Mouse (Mus musculus) limb, embryonic 11.5 days (tissue): ENCODE measurements at regions not wholly inside any gene's neighbourhood (a gene's known extent, or its start where the extent isn't known, plus 50 kb on each side); places are given as distances from the start of the nearest gene placed in this dataset.
A peak's percentile ranks its signal among the peaks of the same experiment; 100 is the strongest.

Source experiments
- ATAC-seq: fragments of 200-750 bp; cut with Nextera tagmentation; 2 replicates; pipeline ENCODE4 v1.8.0; 2017; ENCODE audit warnings: low read depth; ENCODE audit not compliant: insufficient number of reproducible peaks, low FRiP score, low TSS enrichment
- DNase-seq: peaks from one replicate; pipeline ENCODE4 v3.0.0-alpha.2; 2015; ENCODE audit warnings: low spot score
- H3K27ac ChIP-seq: fragments of 300-500 bp; sonication (generic); replicated peaks from 2 replicates; pipeline ENCODE4 v1.5.1; 2014; ENCODE audit warnings: low read depth, mild to moderate bottlenecking, low read length
- H3K27me3 ChIP-seq: fragments of 300-500 bp; sonication (generic); 2 replicates; pipeline ENCODE4 v1.6.1; 2014; ENCODE audit warnings: mild to moderate bottlenecking, low read length, mixed read lengths; ENCODE audit not compliant: control insufficient read depth, insufficient read depth
- H3K36me3 ChIP-seq: fragments of 300-500 bp; sonication (generic); 2 replicates; pipeline ENCODE4 v1.6.1; 2014; ENCODE audit warnings: mild to moderate bottlenecking, low read length, moderate library complexity, mixed read lengths; ENCODE audit not compliant: control insufficient read depth, insufficient read depth
- H3K4me1 ChIP-seq: fragments of 300-500 bp; sonication (generic); 2 replicates; pipeline ENCODE4 v1.6.1; 2014; ENCODE audit warnings: low read length, mixed read lengths; ENCODE audit not compliant: control insufficient read depth, insufficient read depth
- H3K4me2 ChIP-seq: fragments of 300-500 bp; sonication (generic); 2 replicates; pipeline ENCODE4 v1.6.1; 2014; ENCODE audit warnings: low read depth, mild to moderate bottlenecking, moderate library complexity; ENCODE audit not compliant: severe bottlenecking
- H3K4me3 ChIP-seq: fragments of 300-500 bp; sonication (generic); 2 replicates; pipeline ENCODE4 v1.5.1; 2014; ENCODE audit warnings: low read depth, low read length
- H3K9ac ChIP-seq: fragments of 300-500 bp; sonication (generic); 2 replicates; pipeline ENCODE4 v1.6.1; 2014; ENCODE audit warnings: mild to moderate bottlenecking, low read length
- H3K9me3 ChIP-seq: fragments of 300-500 bp; sonication (generic); 2 replicates; pipeline ENCODE4 v1.6.1; 2016; ENCODE audit warnings: low read length; ENCODE audit not compliant: control insufficient read depth
- WGBS: fragments of 180-500 bp; shearing (Covaris S2); extraction: QIAGEN DNeasy Blood & Tissue Kit; methylation state at CpG from one replicate; pipeline ENCODE4 v1.1.7; 2014; 5-methylcytosine and 5-hydroxymethylcytosine counted together

- Histone ChIP-seq H3K27ac (no peak overlapping the region), H3K4me3 (no peak overlapping the region), H3K9me3 (no peaks in the 10 kb centered on the region), H3K36me3 (no peaks in the 10 kb centered on the region), H3K27me3 (no peaks in the 10 kb centered on the region), H3K4me1 (no peaks in the 10 kb centered on the region), H3K9ac (no peak overlapping the region), H3K4me2 (no peak overlapping the region)
- DNase-seq, result peak; percentile 24
- ATAC-seq, result no peak
- 79% methylated on average over 9 of the region's 9 CpGs for WGBS
These were observed 309.3 kb downstream of the Prdm2 start for GRCm38 (mm10) chr4:142903356-142904032.

GRCm38 (mm10) chr4:142900792-142901191 is 312.0 kb downstream of the Prdm2 start:
- Histone ChIP-seq H3K9me3 (no peaks in the 10 kb centered on the region), H3K4me2 (no peak overlapping the region), H3K4me3 (no peak overlapping the region), H3K9ac (no peak overlapping the region), H3K36me3 (no peaks in the 10 kb centered on the region), H3K4me1 (no peaks in the 10 kb centered on the region), H3K27me3 (no peaks in the 10 kb centered on the region), H3K27ac (no peak overlapping the region)
- DNase-seq, result no peak
- ATAC-seq, result no peak
- WGBS, result 86% methylated on average over 7 of the region's 9 CpGs

GRCm38 (mm10) chr4:142898994-142899393 is 313.8 kb downstream of the Prdm2 start:
- H3K9ac ChIP-seq, result no peak overlapping the region
- H3K9me3 ChIP-seq, result no peaks in the 10 kb centered on the region
- no peaks in the 10 kb centered on the region for H3K27me3 ChIP-seq
- DNase-seq, result no peak
- no peak overlapping the region for H3K27ac ChIP-seq
- H3K4me2 ChIP-seq, result no peak overlapping the region
- H3K4me1 ChIP-seq, result no peaks in the 10 kb centered on the region
- H3K36me3 ChIP-seq, result no peaks in the 10 kb centered on the region
- no peak for ATAC-seq
- H3K4me3 ChIP-seq, result no peak overlapping the region
- 89% methylated on average over 1 of the region's 1 CpGs for WGBS

- H3K36me3 ChIP-seq, result no peaks in the 10 kb centered on the region
These were observed 322.1 kb downstream of the Prdm2 start for GRCm38 (mm10) chr4:142890711-142891110.

GRCm38 (mm10) chr4:142888891-142889290 is 323.9 kb downstream of the Prdm2 start:
- WGBS, result 73% methylated on average over 4 of the region's 4 CpGs
- H3K36me3 ChIP-seq, result no peaks in the 10 kb centered on the region
- ATAC-seq, result no peak

More at GRCm38 (mm10) chr4:142890711-142891110, 322.1 kb downstream of the Prdm2 start:
- no peak overlapping the region for H3K4me2 ChIP-seq
- WGBS, result 90% methylated on average over 1 of the region's 1 CpGs
- H3K9me3 ChIP-seq, result no peaks in the 10 kb centered on the region; the same call in 1 of the 2 replicates
- H3K4me1 ChIP-seq, result no peaks in the 10 kb centered on the region
- ATAC-seq (no peak), DNase-seq (no peak)
- no peaks in the 10 kb centered on the region for H3K27me3 ChIP-seq
- H3K9ac ChIP-seq, result no peak overlapping the region
- no peak overlapping the region for H3K27ac ChIP-seq
- H3K4me3 ChIP-seq, result no peak overlapping the region

GRCm38 (mm10) chr4:142887876-142888275 is 324.9 kb downstream of the Prdm2 start:
- Histone ChIP-seq H3K4me2 (no peak overlapping the region), H3K27me3 (no peaks in the 10 kb centered on the region), H3K9me3 (no peaks in the 10 kb centered on the region; the same call in 1 of the 2 replicates), H3K27ac (no peak overlapping the region), H3K36me3 (no peaks in the 10 kb centered on the region), H3K9ac (no peak overlapping the region), H3K4me1 (no peaks in the 10 kb centered on the region), H3K4me3 (no peak overlapping the region)
- 73% methylated on average over 6 of the region's 6 CpGs for WGBS
- DNase-seq, result no peak
- ATAC-seq, result no peak

More at GRCm38 (mm10) chr4:142888891-142889290, 323.9 kb downstream of the Prdm2 start:
- Histone ChIP-seq H3K4me2 (no peak overlapping the region), H3K27me3 (no peaks in the 10 kb centered on the region), H3K9ac (no peak overlapping the region), H3K4me3 (no peak overlapping the region), H3K9me3 (no peaks in the 10 kb centered on the region; the same call in 1 of the 2 replicates), H3K27ac (no peak overlapping the region), H3K4me1 (no peaks in the 10 kb centered on the region)
- no peak for DNase-seq

- Histone ChIP-seq H3K36me3 (no peaks in the 10 kb centered on the region), H3K9ac (no peak overlapping the region), H3K4me3 (no peak overlapping the region), H3K4me1 (no peaks in the 10 kb centered on the region), H3K4me2 (no peak overlapping the region), H3K9me3 (no peaks in the 10 kb centered on the region), H3K27me3 (no peaks in the 10 kb centered on the region), H3K27ac (no peak overlapping the region)
- 7% methylated on average over 2 of the region's 2 CpGs for WGBS
- ATAC-seq (peak; percentile 66; the same call in 1 of the 2 replicates), DNase-seq (peak; percentile 84)
These were observed 332.5 kb downstream of the Prdm2 start for GRCm38 (mm10) chr4:142880323-142880759.

- no peaks in the 10 kb centered on the region for H3K27me3 ChIP-seq
- no peak overlapping the region for H3K27ac ChIP-seq
- ATAC-seq, result no peak
- H3K9ac ChIP-seq, result no peak overlapping the region
- H3K9me3 ChIP-seq, result no peaks in the 10 kb centered on the region
- H3K4me2 ChIP-seq, result no peak overlapping the region
- no peak for DNase-seq
- no peaks in the 10 kb centered on the region for H3K4me1 ChIP-seq
- H3K4me3 ChIP-seq, result no peak overlapping the region
- WGBS, result 91% methylated on average over 3 of the region's 3 CpGs
- H3K36me3 ChIP-seq, result no peaks in the 10 kb centered on the region
These were observed 336.6 kb downstream of the Prdm2 start for GRCm38 (mm10) chr4:142876151-142876550.

GRCm38 (mm10) chr4:142875105-142875504 is 337.7 kb downstream of the Prdm2 start:
- H3K4me3 ChIP-seq, result no peak overlapping the region
- WGBS, result 39% methylated on average over 5 of the region's 5 CpGs
- DNase-seq (no peak), ATAC-seq (no peak)
- H3K27ac ChIP-seq, result no peak overlapping the region
- no peaks in the 10 kb centered on the region for H3K4me1 ChIP-seq
- no peak overlapping the region for H3K9ac ChIP-seq
- no peaks in the 10 kb centered on the region for H3K36me3 ChIP-seq
- no peaks in the 10 kb centered on the region for H3K9me3 ChIP-seq
- H3K4me2 ChIP-seq, result no peak overlapping the region
- no peaks in the 10 kb centered on the region for H3K27me3 ChIP-seq
